Mouse (Mus musculus) bone marrow macrophage, adult 2 months (primary cell): ENCODE measurements at regions not wholly inside any gene's neighbourhood (a gene's known extent, or its start where the extent isn't known, plus 50 kb on each side); places are given as distances from the start of the nearest gene placed in this dataset.

Source experiments
- CTCF ChIP-seq: IDR thresholded peaks from 2 replicates; pipeline ENCODE4 v1.5.1; 2012; ENCODE audit warnings: low read depth, mild to moderate bottlenecking, low read length, moderate library complexity
- POLR2A ChIP-seq: IDR thresholded peaks from 2 replicates; pipeline ENCODE4 v1.6.1; 2012; ENCODE audit warnings: mild to moderate bottlenecking, low read depth, low read length, borderline replicate concordance

- TF ChIP-seq CTCF, result no peak
- TF ChIP-seq POLR2A, result no peak
Measured at GRCm38 (mm10) chr9:104407011-104407410, 69.5 kb upstream of the Acpp start.
